Mouse (Mus musculus): Measurements from ENCODE around the gene Insr. TPM values are rescaled to one million over a fixed set of nuclear protein-coding genes. Genes with fewer than 3 reads are reported as not detected.
"Not testable (repeated sequence)": the region's sequence is repeated elsewhere in the genome, so short reads cannot be mapped to it uniquely, and the experiment has no call there.

The Insr gene
- total RNA-seq, 2 experiments from 2014 or later = 129 to 144 TPM

- no peak for DNase-seq
- intact Hi-C loops (cut with DNase I) = no loop called here
These were observed 70.7 kb downstream of the Insr start for GRCm38 (mm10) chr8:3208729-3209128.

- intact Hi-C loops (cut with DNase I) = no loop called here
- no peak for DNase-seq
These were observed 74.5 kb downstream of the Insr start for GRCm38 (mm10) chr8:3204758-3205443.

- intact Hi-C loops (cut with DNase I) = no loop called here
- DNase-seq = no peak
These were observed 76.6 kb downstream of the Insr start for GRCm38 (mm10) chr8:3202792-3203191.

GRCm38 (mm10) chr8:3194297-3194696 lies 85.1 kb downstream of the Insr start:
- intact Hi-C loops (cut with DNase I) = not testable (repeated sequence)

GRCm38 (mm10) chr8:3191006-3191405 lies 88.4 kb downstream of the Insr start:
- intact Hi-C loops (cut with DNase I) = no loop called here
- DNase-seq = no peak

More at GRCm38 (mm10) chr8:3194297-3194696, 85.1 kb downstream of the Insr start:
- not testable (repeated sequence) for DNase-seq

- intact Hi-C loops (cut with DNase I) = no loop called here
- peak; percentile 85 to 91 for DNase-seq
These were observed 92.0 kb downstream of the Insr start for GRCm38 (mm10) chr8:3187456-3187855.

- intact Hi-C loops (cut with DNase I) = loop anchor here (1.0 to 2.0 kb wide), 2 partner anchors 99 to 151 kb away; partner anchors contain the start of gene Insr
- DNase-seq = no peak
These were observed 99.5 kb downstream of the Insr start for GRCm38 (mm10) chr8:3179930-3180329.

GRCm38 (mm10) chr8:3177440-3177839 lies 102.0 kb downstream of the Insr start:
- no peak for DNase-seq
- intact Hi-C loops (cut with DNase I) = no loop called here

- intact Hi-C loops (cut with DNase I) = no loop called here
- no peak for DNase-seq
These were observed 107.2 kb downstream of the Insr start for GRCm38 (mm10) chr8:3172246-3172645.

- DNase-seq = no peak
- intact Hi-C loops (cut with DNase I) = no loop called here
These were observed 132.9 kb downstream of the Insr start for GRCm38 (mm10) chr8:3146506-3146905.

GRCm38 (mm10) chr8:3100416-3100815 lies 179.0 kb downstream of the Insr start:
- DNase-seq; intact Hi-C loops (cut with DNase I): not testable (repeated sequence)

Small RNA genes within 50 kb of the gene (microRNA-seq; reads per million reads assigned to microRNA genes)
- 0 reads per million in 2 experiments for gene Gm25775

Other genes with a start within 250 kb of the Insr start
- gene A430078G23Rik, start 73.8 kb upstream of the Insr start, total RNA-seq (2021) = under 1 TPM; 0.27 to 0.29 TPM
- gene Arhgef18, start 113.4 kb upstream of the Insr start, total RNA-seq (2021) = 10 to 100 TPM; 19.6 to 22.7 TPM
- 1 to 10 TPM; 4.4 to 5.5 TPM for gene Pex11g, start 188.1 kb upstream of the Insr start, total RNA-seq (2021)
- under 1 TPM in 1 of 2 experiments, not detected in 1; 0.17 TPM for gene Tex45, start 191.2 kb upstream of the Insr start, total RNA-seq (2021)
- gene Zfp358, start 213.5 kb upstream of the Insr start, total RNA-seq (2021) = 10 to 100 TPM; 25.7 to 27.2 TPM
- 10 to 100 TPM; 27.1 to 28.3 TPM for gene Mcoln1, start 220.8 kb upstream of the Insr start, total RNA-seq (2021)
- gene Pnpla6, start 235.8 kb upstream of the Insr start, total RNA-seq (2021) = 10 to 100 TPM; 12.9 to 13.8 TPM

Measured in heart, postnatal 10 days (tissue).